Mouse (Mus musculus) embryonic facial prominence, embryonic 14.5 days (tissue): Measurements from ENCODE around the gene Sgcb. TPM values are rescaled to one million over a fixed set of nuclear protein-coding genes. Genes with fewer than 3 reads are reported as not detected.

Experiments used
- ATAC-seq: fragments of 200-750 bp; cut with Nextera tagmentation; 2 replicates; pipeline ENCODE4 v1.8.0; 2017; ENCODE audit warnings: low read depth, moderate number of reproducible peaks, moderate TSS enrichment
- DNase-seq: peaks from one replicate; pipeline ENCODE4 v3.0.0-alpha.2; 2015; ENCODE audit warnings: low spot score
- H3K27ac ChIP-seq: fragments of 300-500 bp; sonication (generic); replicated peaks from 2 replicates; pipeline ENCODE4 v1.5.1; 2014; ENCODE audit warnings: low read depth, mild to moderate bottlenecking, low read length, moderate library complexity
- H3K27me3 ChIP-seq: fragments of 300-500 bp; sonication (generic); replicated peaks from 2 replicates; pipeline ENCODE4 v1.6.1; 2014; ENCODE audit warnings: low read length; ENCODE audit not compliant: control insufficient read depth, insufficient read depth
- H3K36me3 ChIP-seq: fragments of 300-500 bp; sonication (generic); 2 replicates; pipeline ENCODE4 v1.6.1; 2014; ENCODE audit warnings: low read length, mixed read lengths; ENCODE audit not compliant: control insufficient read depth, insufficient read depth
- H3K4me1 ChIP-seq: fragments of 300-500 bp; sonication (generic); 2 replicates; pipeline ENCODE4 v1.6.1; 2014; ENCODE audit warnings: antibody characterized with exemption, low read length; ENCODE audit not compliant: control insufficient read depth, insufficient read depth
- H3K4me2 ChIP-seq: fragments of 300-500 bp; sonication (generic); 2 replicates; pipeline ENCODE4 v1.6.1; 2014; ENCODE audit warnings: low read depth, mild to moderate bottlenecking, low read length, moderate library complexity, mixed read lengths
- H3K4me3 ChIP-seq: fragments of 300-500 bp; sonication (generic); 2 replicates; pipeline ENCODE4 v1.5.1; 2014; ENCODE audit warnings: low read depth, mild to moderate bottlenecking, low read length
- H3K9ac ChIP-seq: fragments of 300-500 bp; sonication (generic); 2 replicates; pipeline ENCODE4 v1.6.1; 2014; ENCODE audit warnings: low read depth, mild to moderate bottlenecking, low read length, moderate library complexity, mixed read lengths
- H3K9me3 ChIP-seq: fragments of 300-500 bp; sonication (generic); 2 replicates; pipeline ENCODE4 v1.6.1; 2016; ENCODE audit warnings: low read length; ENCODE audit not compliant: control insufficient read depth
- WGBS: fragments of 180-500 bp; shearing (Covaris S2); extraction: QIAGEN DNeasy Blood & Tissue Kit; methylation state at CpG from one replicate; pipeline ENCODE4 v1.1.7; 2014; 5-methylcytosine and 5-hydroxymethylcytosine counted together
- polyA plus RNA-seq: library from polyadenylated mRNA; unstranded; fragments of >200 nt; fragmentation: Nextera tagmentation; extraction: Ambion mirVana; gene quantifications from 2 replicates; pipeline ENCODE4 v1.2.1, GENCODE M21; 2014

Sgcb gene
- polyA plus RNA-seq, 1 experiment from 2014 or later: 54.3 TPM

DNA sequence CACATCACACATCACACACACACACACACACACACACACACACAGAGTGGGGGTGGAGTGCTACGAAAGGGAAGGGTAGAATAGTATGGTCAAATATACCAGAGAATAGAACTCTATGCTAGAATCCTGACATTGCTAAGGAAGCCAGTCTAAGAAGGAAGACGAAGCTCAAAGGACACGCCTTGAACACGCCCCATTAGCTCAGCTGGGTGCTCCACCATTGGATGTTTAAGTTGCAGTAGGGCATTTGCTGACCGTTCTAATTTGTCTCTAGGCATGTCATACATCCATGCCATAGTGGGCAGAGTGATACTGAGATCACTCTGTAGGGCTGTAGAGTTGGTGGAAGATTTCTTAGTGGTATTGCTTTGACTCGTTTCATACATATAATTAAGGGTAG is 35.6 kb upstream of the Sgcb start:
- no peak for ATAC-seq
- H3K36me3 ChIP-seq: no peaks in the 10 kb centered on the region
- H3K27me3 ChIP-seq: no peaks in the 10 kb centered on the region
- H3K9me3 ChIP-seq: no peaks in the 10 kb centered on the region
- H3K4me3 ChIP-seq: no peak overlapping the region
- H3K4me2 ChIP-seq: no peak overlapping the region
- H3K27ac ChIP-seq: no peak overlapping the region
- no peak for DNase-seq
- no peaks in the 10 kb centered on the region for H3K4me1 ChIP-seq
- no peak overlapping the region for H3K9ac ChIP-seq
- WGBS: 79% methylated on average over 6 of the region's 6 CpGs

GRCm38 (mm10) chr5:73676626-73677025 is 29.0 kb upstream of the Sgcb start:
- no peaks in the 10 kb centered on the region for H3K36me3 ChIP-seq
- peak overlapping the region; percentile 28; the same call in 1 of the 2 replicates for H3K4me2 ChIP-seq
- WGBS: 54% methylated on average over 13 of the region's 13 CpGs
- H3K27ac ChIP-seq: no peak overlapping the region
- no peak overlapping the region for H3K4me3 ChIP-seq
- no peaks in the 10 kb centered on the region for H3K27me3 ChIP-seq
- H3K4me1 ChIP-seq: no peaks in the 10 kb centered on the region
- no peak overlapping the region for H3K9ac ChIP-seq
- no peaks in the 10 kb centered on the region for H3K9me3 ChIP-seq
- peak; percentile 23 for DNase-seq
- no peak for ATAC-seq

- no peak overlapping the region for H3K9ac ChIP-seq
- no peak overlapping the region for H3K4me3 ChIP-seq
- no peak overlapping the region for H3K4me2 ChIP-seq
- ATAC-seq: no peak
- H3K9me3 ChIP-seq: no peaks in the 10 kb centered on the region
- no peaks in the 10 kb centered on the region for H3K27me3 ChIP-seq
- no peak overlapping the region for H3K27ac ChIP-seq
- WGBS: 76% methylated on average over 3 of the region's 3 CpGs
- no peaks in the 10 kb centered on the region for H3K36me3 ChIP-seq
- H3K4me1 ChIP-seq: no peaks in the 10 kb centered on the region
- DNase-seq: no peak
Observed at GRCm38 (mm10) chr5:73675604-73676003, 28.0 kb upstream of the Sgcb start.

- no peak overlapping the region for H3K27ac ChIP-seq
- no peak for ATAC-seq
- no peaks in the 10 kb centered on the region for H3K9me3 ChIP-seq
- no peak overlapping the region for H3K9ac ChIP-seq
- H3K4me2 ChIP-seq: no peak overlapping the region
- no peak overlapping the region for H3K4me3 ChIP-seq
- no peaks in the 10 kb centered on the region for H3K4me1 ChIP-seq
- no peaks in the 10 kb centered on the region for H3K27me3 ChIP-seq
- no peaks in the 10 kb centered on the region for H3K36me3 ChIP-seq
- WGBS: 53% methylated on average over 26 of the region's 26 CpGs
- no peak for DNase-seq
Observed at GRCm38 (mm10) chr5:73669386-73669785, 21.8 kb upstream of the Sgcb start.

- Histone ChIP-seq H3K27ac (no peak overlapping the region), H3K9me3 (no peaks in the 10 kb centered on the region), H3K27me3 (no peaks in the 10 kb centered on the region), H3K9ac (no peak overlapping the region), H3K4me3 (no peak overlapping the region), H3K4me1 (no peaks in the 10 kb centered on the region), H3K36me3 (no peaks in the 10 kb centered on the region), H3K4me2 (no peak overlapping the region)
- DNase-seq (no peak), ATAC-seq (no peak)
- WGBS: 70% methylated on average over 2 of the region's 2 CpGs
Observed at GRCm38 (mm10) chr5:73667877-73668276, 20.3 kb upstream of the Sgcb start.

DNA sequence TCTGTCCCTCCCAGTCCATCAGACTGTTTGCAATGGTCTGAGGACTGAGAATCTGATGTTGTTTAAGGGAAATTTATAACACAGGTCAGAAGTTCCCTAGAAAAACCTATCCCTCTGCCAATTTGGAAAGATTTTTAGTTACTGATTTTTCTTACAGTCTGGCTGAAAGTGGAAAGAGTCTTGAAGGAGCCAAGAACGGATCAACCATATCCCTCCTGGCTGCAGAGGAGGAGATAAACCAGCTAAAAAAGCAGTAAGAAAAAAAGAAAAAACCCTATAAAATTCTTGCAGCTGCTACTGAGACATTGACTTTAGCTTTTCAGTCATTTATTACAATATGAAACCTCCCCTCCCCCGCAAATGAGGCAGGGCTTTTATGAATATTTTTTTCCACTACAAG is 19.1 kb upstream of the Sgcb start:
- Histone ChIP-seq H3K27ac (no peak overlapping the region), H3K36me3 (no peaks in the 10 kb centered on the region), H3K4me1 (no peaks in the 10 kb centered on the region), H3K9me3 (no peaks in the 10 kb centered on the region), H3K9ac (no peak overlapping the region), H3K27me3 (no peaks in the 10 kb centered on the region), H3K4me3 (no peak overlapping the region), H3K4me2 (no peak overlapping the region)
- 77% methylated on average over 2 of the region's 2 CpGs for WGBS
- no peak for ATAC-seq
- DNase-seq: no peak

- peaks cover 15% of the 10 kb centered on the region; the same call in 1 of the 2 replicates for H3K4me1 ChIP-seq
- H3K9ac ChIP-seq: peak overlapping the region; percentile 51; the same call in 1 of the 2 replicates
- no peaks in the 10 kb centered on the region for H3K9me3 ChIP-seq
- H3K36me3 ChIP-seq: no peaks in the 10 kb centered on the region
- H3K4me3 ChIP-seq: peak overlapping the region; percentile 53
- no peak overlapping the region for H3K27ac ChIP-seq
- ATAC-seq (no peak), DNase-seq (no peak)
- H3K4me2 ChIP-seq: peak overlapping the region; percentile 97
- peaks cover 60% of the 10 kb centered on the region for H3K27me3 ChIP-seq
- 2% methylated on average over 4 of the region's 4 CpGs for WGBS
Observed at GRCm38 (mm10) chr5:73651855-73652201, 4.2 kb upstream of the Sgcb start.

GRCm38 (mm10) chr5:73651061-73651854 is 3.7 kb upstream of the Sgcb start, which contains the start of gene Spata18:
Spata18 (plus strand) TSS chr5:73651379.
- Histone ChIP-seq H3K36me3 (no peaks in the 10 kb centered on the region), H3K4me1 (peaks cover 15% of the 10 kb centered on the region; the same call in 1 of the 2 replicates), H3K27me3 (peaks cover 60% of the 10 kb centered on the region), H3K9ac (peak within 1 kb of the TSS; percentile 51), H3K4me3 (peak within 1 kb of the TSS; percentile 53), H3K9me3 (no peaks in the 10 kb centered on the region), H3K4me2 (peak within 1 kb of the TSS; percentile 97), H3K27ac (no peak within 1 kb of the TSS)
- ATAC-seq: no peak
- under 1% methylated on average over 47 of the region's 57 CpGs for WGBS
- DNase-seq: no peak
